Mouse (Mus musculus) lung, adult 2 months (tissue): ENCODE measurements at regions not wholly inside any gene's neighbourhood (a gene's known extent, or its start where the extent isn't known, plus 50 kb on each side); places are given as distances from the start of the nearest gene placed in this dataset.
A peak's percentile ranks its signal among the peaks of the same experiment; 100 is the strongest.
"Not testable (repeated sequence)": the region's sequence is repeated elsewhere in the genome, so short reads cannot be mapped to it uniquely, and the experiment has no call there.

Source experiments
- DNase-seq: peaks from one replicate; pipeline ENCODE4 v3.0.0; 2022
- H3K4me1 ChIP-seq: fragments of 200-500 bp; 2 replicates; pipeline ENCODE4 v1.6.1; 2011; ENCODE audit warnings: low read length; ENCODE audit not compliant: control insufficient read depth, insufficient read depth
- H3K4me3 ChIP-seq: fragments of 200-500 bp; replicated peaks from 2 replicates; pipeline ENCODE3; 2011; ENCODE audit warnings: low read depth, mild to moderate bottlenecking, control low read depth, low read length; ENCODE audit errors: extremely low read depth
- CTCF ChIP-seq: fragments of 200-500 bp; IDR thresholded peaks from 2 replicates; pipeline ENCODE4 v1.5.1; 2011; ENCODE audit warnings: mild to moderate bottlenecking, low read length, control low read depth; ENCODE audit not compliant: insufficient read depth
- POLR2A ChIP-seq: fragments of 200-500 bp; IDR thresholded peaks from 2 replicates; pipeline ENCODE4 v1.6.1; 2011; ENCODE audit warnings: low read depth, mild to moderate bottlenecking, control low read depth, low read length, borderline replicate concordance; ENCODE audit errors: extremely low read depth
- WGBS: fragments of 180-500 bp; shearing (Covaris S2); methylation state at CpG from one replicate; pipeline ENCODE4 v1.1.7; 2018; 5-methylcytosine and 5-hydroxymethylcytosine counted together

GRCm38 (mm10) chr2:135525779-135526178 is 133.0 kb upstream of the Plcb4 start:
- DNase-seq: no peak
- Histone ChIP-seq H3K4me3 (no peak overlapping the region), H3K4me1 (no peaks in the 10 kb centered on the region)
- TF ChIP-seq POLR2A (no peak), CTCF (no peak)
- WGBS: 86% methylated on average over 1 of the region's 1 CpGs

GRCm38 (mm10) chr2:135529619-135530018 is 129.2 kb upstream of the Plcb4 start:
- 74% methylated on average over 3 of the region's 3 CpGs for WGBS
- DNase-seq: no peak
- H3K4me1 ChIP-seq: no peaks in the 10 kb centered on the region
- TF ChIP-seq CTCF (no peak), POLR2A (no peak)
- H3K4me3 ChIP-seq: no peak overlapping the region

- DNase-seq: no peak
- H3K4me1 ChIP-seq: peaks cover 10% of the 10 kb centered on the region
- no peak for TF ChIP-seq POLR2A
- TF ChIP-seq CTCF: no peak
- no peak overlapping the region for H3K4me3 ChIP-seq
- 28% methylated on average over 11 of the region's 11 CpGs for WGBS
Observed at GRCm38 (mm10) chr2:135536303-135536871, 122.4 kb upstream of the Plcb4 start.

- H3K4me1 ChIP-seq: peaks cover 10% of the 10 kb centered on the region
- DNase-seq: no peak
- 62% methylated on average over 2 of the region's 2 CpGs for WGBS
- no peak for TF ChIP-seq CTCF
- TF ChIP-seq POLR2A: no peak
- no peak overlapping the region for H3K4me3 ChIP-seq
Observed at GRCm38 (mm10) chr2:135538022-135538421, 120.8 kb upstream of the Plcb4 start.

- WGBS: 79% methylated on average over 2 of the region's 2 CpGs
- peaks cover 10% of the 10 kb centered on the region for H3K4me1 ChIP-seq
- TF ChIP-seq POLR2A (no peak), CTCF (no peak)
- H3K4me3 ChIP-seq: no peak overlapping the region
- DNase-seq: no peak
Observed at GRCm38 (mm10) chr2:135541058-135541457, 117.8 kb upstream of the Plcb4 start.

- Histone ChIP-seq H3K4me3 (no peak overlapping the region), H3K4me1 (peaks cover 4% of the 10 kb centered on the region; the same call in 1 of the 2 replicates)
- no peak for DNase-seq
- TF ChIP-seq CTCF (no peak), POLR2A (no peak)
Observed at GRCm38 (mm10) chr2:135541930-135542329, 116.9 kb upstream of the Plcb4 start.

- no peak for DNase-seq
- Histone ChIP-seq H3K4me3 (no peak overlapping the region), H3K4me1 (no peaks in the 10 kb centered on the region; the same call in 1 of the 2 replicates)
- no peak for TF ChIP-seq POLR2A
- TF ChIP-seq CTCF: no peak
Observed at GRCm38 (mm10) chr2:135544882-135545281, 113.9 kb upstream of the Plcb4 start.

GRCm38 (mm10) chr2:135547966-135548365 is 110.8 kb upstream of the Plcb4 start:
- 87% methylated on average over 3 of the region's 3 CpGs for WGBS
- DNase-seq: no peak
- TF ChIP-seq POLR2A (no peak), CTCF (no peak)
- Histone ChIP-seq H3K4me1 (no peaks in the 10 kb centered on the region; the same call in 1 of the 2 replicates), H3K4me3 (no peak overlapping the region)

GRCm38 (mm10) chr2:135553031-135553430 is 105.8 kb upstream of the Plcb4 start:
- no peak for DNase-seq
- TF ChIP-seq CTCF (peak; percentile 48; the same call in 1 of the 2 replicates), POLR2A (no peak)
- WGBS: 40% methylated on average over 3 of the region's 3 CpGs
- no peaks in the 10 kb centered on the region for H3K4me1 ChIP-seq
- no peak overlapping the region for H3K4me3 ChIP-seq

- H3K4me1 ChIP-seq, DNase-seq, H3K4me3 ChIP-seq: not testable (repeated sequence)
- 76% methylated on average over 8 of the region's 8 CpGs for WGBS
Observed at GRCm38 (mm10) chr2:135558026-135558425, 100.8 kb upstream of the Plcb4 start.
